Mouse (Mus musculus): ENCODE measurements around the gene Itga5.

GRCm38 (mm10) chr15:103315011-103315502, 51.5 kb downstream of the Itga5 start:
- TF ChIP-seq GATA1 (IDR thresholded peaks at IDR 0.05; ENCODE audit: low read length) (no peak), TAL1 (IDR thresholded peaks at IDR 0.05; ENCODE audit: low read length) (no peak)
